In the genomic region with DNA sequence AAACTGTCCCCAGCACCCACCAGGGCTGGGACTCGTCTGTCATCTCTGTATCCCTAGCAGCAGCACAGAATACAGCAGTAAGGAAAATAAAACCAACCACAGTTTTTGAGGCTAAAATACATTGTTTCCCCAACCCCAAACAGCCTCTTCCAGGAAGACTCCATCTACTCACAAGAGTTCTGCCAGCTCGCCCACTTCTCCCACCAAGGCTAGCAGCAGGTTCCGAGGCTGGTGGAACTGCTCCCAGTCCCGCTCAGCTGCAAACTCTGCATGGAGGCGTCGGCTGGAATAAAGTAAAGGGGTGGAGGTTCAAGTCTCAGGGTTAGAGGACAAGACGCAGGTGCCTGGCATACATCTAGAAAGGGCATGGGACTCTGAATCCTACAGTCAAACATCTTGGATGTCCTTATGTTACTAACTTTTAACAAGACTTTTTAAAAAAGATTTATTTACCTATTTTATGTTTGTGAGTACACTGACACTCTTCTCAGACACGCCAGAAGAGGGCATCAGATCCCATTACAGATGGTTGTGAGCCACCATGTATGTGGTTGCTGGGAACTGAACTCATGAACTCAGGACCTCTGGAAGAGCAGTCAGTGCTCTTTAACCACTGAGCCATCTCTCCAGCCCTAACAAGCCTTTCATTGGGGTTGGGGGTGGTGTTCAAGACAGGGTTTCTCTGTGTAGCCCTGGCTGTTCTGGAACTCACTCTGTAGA, we compare ENCODE assay signal across 9 mouse cellular contexts. TPM values are rescaled to one million over a fixed set of nuclear protein-coding genes. Genes with fewer than 3 reads are reported as not detected.
DNase-seq lines count a peak whose midpoint lies in the region; ATAC-seq and TF ChIP-seq lines count a peak whose summit lies in the region.
"Had no signal": no experiment of that assay in that cellular context is flagged by ENCODE, and none has a peak within 500 bp of the region (broad histone marks: within the 10 kb centered on the region; RNA-seq: fewer than 3 reads in every experiment).

No protein-coding gene starts in this region.

- 0 out of 2 replicates have a peak overlapping the region, but pooled peaks have one; percentile 70 for H3K9ac ChIP-seq in heart, embryonic 15.5 days
- no peak overlapping the region for H3K9ac ChIP-seq in hindbrain, embryonic 14.5 days
- H3K9ac ChIP-seq in midbrain, embryonic 15.5 days = no peak overlapping the region

- no peak for TF ChIP-seq CTCF in G1E (IDR thresholded peaks at IDR 0.05; ENCODE audit: low read depth, low read length)

- 70% methylated on average over 8 of the region's 8 CpGs for WGBS in heart, embryonic 15.5 days
- 76% methylated on average over 8 of the region's 8 CpGs for WGBS in hindbrain, embryonic 14.5 days
- WGBS in midbrain, embryonic 15.5 days = 76% methylated on average over 8 of the region's 8 CpGs

- no peaks in the 10 kb centered on the region for H3K9me3 ChIP-seq in heart, embryonic 15.5 days (replicated peaks)
- H3K9me3 ChIP-seq in G1E (replicated peaks) = no peaks in the 10 kb centered on the region
- no peaks in the 10 kb centered on the region for H3K9me3 ChIP-seq in hindbrain, embryonic 14.5 days (ENCODE audit: control insufficient read depth, low read length)
- H3K9me3 ChIP-seq in midbrain, embryonic 15.5 days = no peaks in the 10 kb centered on the region

- no peak for ATAC-seq in heart, embryonic 15.5 days (replicated peaks; ENCODE audit: insufficient number of reproducible peaks, insufficient read depth, low FRiP score, low read depth)
- ATAC-seq in G1E (ENCODE audit: extremely low read depth, insufficient number of reproducible peaks, low FRiP score, poor library complexity, severe bottlenecking) = no peak
- no peak for ATAC-seq in hindbrain, embryonic 14.5 days (ENCODE audit: low FRiP score)
- no peak for ATAC-seq in midbrain, embryonic 15.5 days (replicated peaks)
- no peak for ATAC-seq in erythroid progenitor cell, adult 5-6 weeks (replicated peaks; ENCODE audit: low FRiP score, poor library complexity, severe bottlenecking)

- H3K4me3 ChIP-seq in heart, embryonic 15.5 days = peak overlapping the region; percentile 76
- peak overlapping the region; percentile 82 for H3K4me3 ChIP-seq in G1E (ENCODE audit: low read depth, low read length)
- peak overlapping the region; percentile 61 for H3K4me3 ChIP-seq in hindbrain, embryonic 14.5 days (replicated peaks; ENCODE audit: low read length)
- H3K4me3 ChIP-seq in midbrain, embryonic 15.5 days = peak overlapping the region; percentile 71; the same call in 1 of the 2 replicates

- H3K4me1 ChIP-seq in heart, embryonic 15.5 days (replicated peaks) = peaks cover 26% of the 10 kb centered on the region
- peaks cover 73% of the 10 kb centered on the region for H3K4me1 ChIP-seq in G1E (ENCODE audit: insufficient read depth, low read depth, low read length)
- peaks cover 15% of the 10 kb centered on the region; the same call in 1 of the 2 replicates for H3K4me1 ChIP-seq in hindbrain, embryonic 14.5 days (replicated peaks; ENCODE audit: control insufficient read depth, insufficient read depth, low read length)
- H3K4me1 ChIP-seq in midbrain, embryonic 15.5 days = peaks cover 26% of the 10 kb centered on the region

- H3K27ac ChIP-seq in heart, embryonic 15.5 days = no peak overlapping the region
- no peak overlapping the region for H3K27ac ChIP-seq in hindbrain, embryonic 14.5 days
- no peak overlapping the region for H3K27ac ChIP-seq in midbrain, embryonic 15.5 days

- no peaks in the 10 kb centered on the region for H3K27me3 ChIP-seq in heart, embryonic 15.5 days
- H3K27me3 ChIP-seq in G1E (ENCODE audit: insufficient read depth, low read length) = no peaks in the 10 kb centered on the region
- H3K27me3 ChIP-seq in hindbrain, embryonic 14.5 days (ENCODE audit: control insufficient read depth, insufficient read depth, low read length) = no peaks in the 10 kb centered on the region
- H3K27me3 ChIP-seq in midbrain, embryonic 15.5 days (replicated peaks) = no peaks in the 10 kb centered on the region

- H3K36me3 ChIP-seq in heart, embryonic 15.5 days = peaks cover 10% of the 10 kb centered on the region; the same call in 1 of the 2 replicates
- H3K36me3 ChIP-seq in G1E (replicated peaks) = peaks cover 43% of the 10 kb centered on the region
- peaks cover 5% of the 10 kb centered on the region; the same call in 1 of the 2 replicates for H3K36me3 ChIP-seq in hindbrain, embryonic 14.5 days (replicated peaks; ENCODE audit: control insufficient read depth, insufficient read depth)
- H3K36me3 ChIP-seq in midbrain, embryonic 15.5 days (replicated peaks) = no peaks in the 10 kb centered on the region

- H3K4me2 ChIP-seq in heart, embryonic 15.5 days = peak overlapping the region; percentile 81
- peak overlapping the region; percentile 86 for H3K4me2 ChIP-seq in hindbrain, embryonic 14.5 days (replicated peaks)
- peak overlapping the region; percentile 74 for H3K4me2 ChIP-seq in midbrain, embryonic 15.5 days

- DNase-seq in heart, adult 9 months (ENCODE audit: low spot score in 2 of 2) = no peak
- DNase-seq in G1E (ENCODE audit: low spot score) = no peak
- no peak for DNase-seq in hindbrain, embryonic 14.5 days (ENCODE audit: low spot score)
- DNase-seq in gastrocnemius, postnatal 25 days = no peak
- no peak for DNase-seq in retina, postnatal 1 day
- DNase-seq: thymus, adult 2 months had no signal

RNA-seq across cellular contexts. Expression of a gene that starts 1.2 kb away (rescaled TPM):
- 134 and 135 TPM in 2 replicates for polyA plus RNA-seq in heart, embryonic 15.5 days (2015; fragmentation: Nextera tagmentation; extraction: Ambion mirVana)
- total RNA-seq in G1E (2014; fragmentation: Nextera tagmentation) (67.0 and 68.7 TPM in 2 replicates), G1E (2017) (56.4 and 74.6 TPM in 2 replicates)
- 121 and 138 TPM in 2 replicates for polyA plus RNA-seq in G1E (2012)
- 119 and 126 TPM in 2 replicates for polyA plus RNA-seq in hindbrain, embryonic 14.5 days (2014; fragmentation: Nextera tagmentation; extraction: Ambion mirVana)
- 114 and 118 TPM in 2 replicates for polyA plus RNA-seq in midbrain, embryonic 15.5 days (2015; fragmentation: Nextera tagmentation; extraction: Ambion mirVana)
- total RNA-seq in gastrocnemius, postnatal 25 days (2021) = 10 to 100 TPM; 26.5 to 28.7 TPM
- total RNA-seq in erythroid progenitor cell, adult 5-6 weeks (2015; ENCODE audit: low replicate concordance) = 12.2 and 21.6 TPM in 2 replicates
- total RNA-seq in erythroid progenitor cell, adult 5-6 weeks (2017; ENCODE audit: low replicate concordance) = 6.2 and 11.1 TPM in 2 replicates

RNA-seq across cellular contexts. Expression of a gene that starts 14.5 kb away (rescaled TPM):
- 51.9 and 54.8 TPM in 2 replicates for polyA plus RNA-seq in heart, embryonic 15.5 days (2015; fragmentation: Nextera tagmentation; extraction: Ambion mirVana)
- total RNA-seq in G1E (2014; fragmentation: Nextera tagmentation) (73.6 and 75.9 TPM in 2 replicates), G1E (2017) (126 and 131 TPM in 2 replicates)
- polyA plus RNA-seq in G1E (2012) = 39.9 and 53.7 TPM in 2 replicates
- 76.3 and 80.6 TPM in 2 replicates for polyA plus RNA-seq in hindbrain, embryonic 14.5 days (2014; fragmentation: Nextera tagmentation; extraction: Ambion mirVana)
- 59.9 and 62.3 TPM in 2 replicates for polyA plus RNA-seq in midbrain, embryonic 15.5 days (2015; fragmentation: Nextera tagmentation; extraction: Ambion mirVana)
- 10 to 100 TPM; 28.6 to 30.7 TPM for total RNA-seq in gastrocnemius, postnatal 25 days (2021)
- total RNA-seq in erythroid progenitor cell, adult 5-6 weeks (2015; ENCODE audit: low replicate concordance) = 16.8 and 18.0 TPM in 2 replicates
- 25.8 and 29.0 TPM in 2 replicates for total RNA-seq in erythroid progenitor cell, adult 5-6 weeks (2017; ENCODE audit: low replicate concordance)

RNA-seq across cellular contexts. Expression of a gene that starts 15.3 kb away (rescaled TPM):
- polyA plus RNA-seq in heart, embryonic 15.5 days (2015; fragmentation: Nextera tagmentation; extraction: Ambion mirVana) = 32.0 and 38.8 TPM in 2 replicates
- total RNA-seq in G1E (2014; fragmentation: Nextera tagmentation) = 3.1 and 5.8 TPM in 2 replicates
- total RNA-seq in G1E (2017) = 11.9 and 16.5 TPM in 2 replicates
- polyA plus RNA-seq in G1E (2012) = 42.6 and 60.5 TPM in 2 replicates
- polyA plus RNA-seq in hindbrain, embryonic 14.5 days (2014; fragmentation: Nextera tagmentation; extraction: Ambion mirVana) = 63.4 and 63.5 TPM in 2 replicates
- 72.0 and 73.1 TPM in 2 replicates for polyA plus RNA-seq in midbrain, embryonic 15.5 days (2015; fragmentation: Nextera tagmentation; extraction: Ambion mirVana)
- 10 to 100 TPM; 15.8 to 16.8 TPM for total RNA-seq in gastrocnemius, postnatal 25 days (2021)
- 4.0 TPM in 1 of 2 replicates, not detected in the other for total RNA-seq in erythroid progenitor cell, adult 5-6 weeks (2015; ENCODE audit: low replicate concordance)
- 0.26 TPM in 1 of 2 replicates, not detected in the other for total RNA-seq in erythroid progenitor cell, adult 5-6 weeks (2017; ENCODE audit: low replicate concordance)

RNA-seq across cellular contexts. Expression of a gene that starts 26.4 kb away (rescaled TPM):
- 22.8 and 33.9 TPM in 2 replicates for polyA plus RNA-seq in heart, embryonic 15.5 days (2015; fragmentation: Nextera tagmentation; extraction: Ambion mirVana)
- total RNA-seq in G1E (2014; fragmentation: Nextera tagmentation) = 128 and 141 TPM in 2 replicates
- total RNA-seq in G1E (2017) = 51.1 and 54.9 TPM in 2 replicates
- polyA plus RNA-seq in G1E (2012) = 263 and 305 TPM in 2 replicates
- 8.3 and 9.2 TPM in 2 replicates for polyA plus RNA-seq in hindbrain, embryonic 14.5 days (2014; fragmentation: Nextera tagmentation; extraction: Ambion mirVana)
- 17.0 and 18.2 TPM in 2 replicates for polyA plus RNA-seq in midbrain, embryonic 15.5 days (2015; fragmentation: Nextera tagmentation; extraction: Ambion mirVana)
- 1 to 10 TPM; 1.5 to 1.7 TPM for total RNA-seq in gastrocnemius, postnatal 25 days (2021)
- 36.0 and 65.2 TPM in 2 replicates for total RNA-seq in erythroid progenitor cell, adult 5-6 weeks (2015; ENCODE audit: low replicate concordance)
- total RNA-seq in erythroid progenitor cell, adult 5-6 weeks (2017; ENCODE audit: low replicate concordance) = 24.0 and 44.4 TPM in 2 replicates

RNA-seq across cellular contexts. Expression of a gene that starts 26.5 kb away (rescaled TPM):
- 17.8 and 23.7 TPM in 2 replicates for polyA plus RNA-seq in heart, embryonic 15.5 days (2015; fragmentation: Nextera tagmentation; extraction: Ambion mirVana)
- total RNA-seq in G1E (2014; fragmentation: Nextera tagmentation) = 11.7 and 20.0 TPM in 2 replicates
- 22.0 and 25.2 TPM in 2 replicates for total RNA-seq in G1E (2017)
- polyA plus RNA-seq in G1E (2012) = 25.3 and 26.2 TPM in 2 replicates
- polyA plus RNA-seq in hindbrain, embryonic 14.5 days (2014; fragmentation: Nextera tagmentation; extraction: Ambion mirVana) = 25.0 TPM in 2 replicates
- 63.7 and 64.1 TPM in 2 replicates for polyA plus RNA-seq in midbrain, embryonic 15.5 days (2015; fragmentation: Nextera tagmentation; extraction: Ambion mirVana)
- 1 to 10 TPM; 4.0 to 4.2 TPM for total RNA-seq in gastrocnemius, postnatal 25 days (2021)
- total RNA-seq in erythroid progenitor cell, adult 5-6 weeks (2015; ENCODE audit: low replicate concordance) = 2.5 and 2.9 TPM in 2 replicates
- total RNA-seq in erythroid progenitor cell, adult 5-6 weeks (2017; ENCODE audit: low replicate concordance) = 0.77 and 10.0 TPM in 2 replicates
